Mouse (Mus musculus) cortical plate, adult 2 months (tissue): ENCODE data around the gene Prss23. TPM values are rescaled to one million over a fixed set of nuclear protein-coding genes. Genes with fewer than 3 reads are reported as not detected.

Experiments
- H3K27ac ChIP-seq: fragments of 200-500 bp; 2 replicates; pipeline ENCODE4 v1.5.1; 2012; ENCODE audit warnings: low read length, control low read depth, inconsistent platforms; ENCODE audit not compliant: insufficient read depth
- H3K4me1 ChIP-seq: fragments of 200-500 bp; 2 replicates; pipeline ENCODE4 v1.6.1; 2011; ENCODE audit warnings: low read length; ENCODE audit not compliant: control insufficient read depth, insufficient read depth
- H3K4me3 ChIP-seq: fragments of 200-500 bp; 2 replicates; pipeline ENCODE4 v1.5.1; 2011; ENCODE audit warnings: mild to moderate bottlenecking, low read length, control low read depth; ENCODE audit not compliant: insufficient read depth
- CTCF ChIP-seq: fragments of 200-500 bp; IDR thresholded peaks from 2 replicates; pipeline ENCODE4 v1.5.1; 2011; ENCODE audit warnings: mild to moderate bottlenecking, control low read depth, low read length; ENCODE audit not compliant: insufficient read depth; ENCODE audit errors: extremely low read depth
- POLR2A ChIP-seq: fragments of 200-500 bp; IDR thresholded peaks from 2 replicates; pipeline ENCODE4 v1.6.1; 2011; ENCODE audit warnings: mild to moderate bottlenecking, low read length, control low read depth; ENCODE audit not compliant: insufficient read depth; ENCODE audit errors: extremely low read depth
- polyA plus RNA-seq: library from polyadenylated mRNA; depleted of rRNA; stranded (reverse); fragments of >200 nt; gene quantifications from 2 replicates; pipeline ENCODE4 v1.2.3, GENCODE M21; 2012; rRNA removed

Prss23 gene
- polyA plus RNA-seq = 24.7 and 34.8 TPM in 2 replicates

GRCm38 (mm10) chr7:89526731-89527429 is at the start of gene Prss23:
Gene Prss23 (minus strand): TSS chr7:89527187.
- H3K27ac ChIP-seq = no peak within 1 kb of the TSS
- no peak for TF ChIP-seq POLR2A
- TF ChIP-seq CTCF = no peak

GRCm38 (mm10) chr7:89576127-89576526 is 49.1 kb upstream of the Prss23 start:
- Histone ChIP-seq H3K4me1 (no peaks in the 10 kb centered on the region), H3K27ac (no peak overlapping the region), H3K4me3 (no peak overlapping the region)
- no peak for TF ChIP-seq CTCF
- no peak for TF ChIP-seq POLR2A

More at GRCm38 (mm10) chr7:89526731-89527429, at the start of gene Prss23:
- no peak within 1 kb of the TSS for H3K4me3 ChIP-seq
- H3K4me1 ChIP-seq = no peaks in the 10 kb centered on the region

- no peak for TF ChIP-seq CTCF
- no peak for TF ChIP-seq POLR2A
- peaks cover 6% of the 10 kb centered on the region; the same call in 1 of the 2 replicates for H3K4me1 ChIP-seq
- H3K27ac ChIP-seq = no peak overlapping the region
- H3K4me3 ChIP-seq = no peak overlapping the region
Observed at GRCm38 (mm10) chr7:89564569-89564968, 37.6 kb upstream of the Prss23 start.

GRCm38 (mm10) chr7:89563501-89563900 is 36.5 kb upstream of the Prss23 start:
- no peak for TF ChIP-seq CTCF
- no peak for TF ChIP-seq POLR2A
- Histone ChIP-seq H3K27ac (0 out of 2 replicates have a peak overlapping the region, but pooled peaks have one; percentile 46), H3K4me3 (no peak overlapping the region), H3K4me1 (peaks cover 6% of the 10 kb centered on the region; the same call in 1 of the 2 replicates)

- H3K4me3 ChIP-seq = no peak overlapping the region
- H3K4me1 ChIP-seq = peaks cover 6% of the 10 kb centered on the region; the same call in 1 of the 2 replicates
- no peak for TF ChIP-seq POLR2A
- no peak for TF ChIP-seq CTCF
- H3K27ac ChIP-seq = no peak overlapping the region; the same call in 1 of the 2 replicates
Observed at GRCm38 (mm10) chr7:89562140-89562539, 35.2 kb upstream of the Prss23 start.

GRCm38 (mm10) chr7:89560939-89561338 is 34.0 kb upstream of the Prss23 start:
- H3K27ac ChIP-seq = peak overlapping the region; percentile 59; the same call in 1 of the 2 replicates
- H3K4me3 ChIP-seq = no peak overlapping the region
- H3K4me1 ChIP-seq = peaks cover 6% of the 10 kb centered on the region; the same call in 1 of the 2 replicates
- TF ChIP-seq POLR2A = no peak
- no peak for TF ChIP-seq CTCF

GRCm38 (mm10) chr7:89559633-89560032 is 32.6 kb upstream of the Prss23 start:
- peaks cover 6% of the 10 kb centered on the region; the same call in 1 of the 2 replicates for H3K4me1 ChIP-seq
- H3K4me3 ChIP-seq = no peak overlapping the region
- H3K27ac ChIP-seq = no peak overlapping the region
- TF ChIP-seq POLR2A (no peak), CTCF (no peak)

GRCm38 (mm10) chr7:89559105-89559504 is 32.1 kb upstream of the Prss23 start:
- no peak overlapping the region for H3K27ac ChIP-seq
- TF ChIP-seq CTCF (no peak), POLR2A (no peak)
- H3K4me1 ChIP-seq = peaks cover 6% of the 10 kb centered on the region; the same call in 1 of the 2 replicates

GRCm38 (mm10) chr7:89558446-89559039 is 31.6 kb upstream of the Prss23 start:
- Histone ChIP-seq H3K4me3 (no peak overlapping the region), H3K27ac (no peak overlapping the region), H3K4me1 (peaks cover 6% of the 10 kb centered on the region; the same call in 1 of the 2 replicates)
- TF ChIP-seq CTCF (no peak), POLR2A (no peak)

More at GRCm38 (mm10) chr7:89559105-89559504, 32.1 kb upstream of the Prss23 start:
- H3K4me3 ChIP-seq = no peak overlapping the region

GRCm38 (mm10) chr7:89557056-89557455 is 30.1 kb upstream of the Prss23 start:
- TF ChIP-seq POLR2A (no peak), CTCF (no peak)
- H3K4me3 ChIP-seq = no peak overlapping the region
- no peak overlapping the region for H3K27ac ChIP-seq
- H3K4me1 ChIP-seq = peaks cover 4% of the 10 kb centered on the region; the same call in 1 of the 2 replicates
